Mouse (Mus musculus): ENCODE measurements around the gene Esf1. TPM values are rescaled to one million over a fixed set of nuclear protein-coding genes. Genes with fewer than 3 reads are reported as not detected.
"Not testable (repeated sequence)": the region's sequence is repeated elsewhere in the genome, so short reads cannot be mapped to it uniquely, and the experiment has no call there.

Esf1 gene
- polyA plus RNA-seq, 1 experiment from 2014 or later: 33.9 TPM

DNA sequence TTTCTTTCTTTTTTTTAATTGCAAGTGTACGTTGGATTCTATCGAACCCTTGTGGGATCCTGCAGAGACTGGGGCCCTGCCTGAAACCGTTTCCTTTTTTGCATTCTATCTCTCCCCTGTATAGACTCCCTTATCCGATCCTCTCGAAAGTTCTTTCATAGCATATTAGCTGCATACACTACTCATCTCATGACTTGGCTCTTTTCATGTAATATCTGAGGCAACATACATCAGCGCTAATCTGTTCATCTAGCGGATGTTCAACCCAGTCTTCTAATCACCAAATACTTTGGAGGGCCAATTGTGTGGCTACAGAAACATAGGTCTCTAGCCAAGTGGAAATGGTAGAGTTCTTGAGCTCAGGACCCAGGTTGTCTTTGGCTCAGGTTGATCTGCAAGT is 86.1 kb downstream of the Esf1 start:
- H3K4me3 ChIP-seq: no peak overlapping the region
- no peaks in the 10 kb centered on the region for H3K9me3 ChIP-seq
- 90% methylated on average over 7 of the region's 7 CpGs for WGBS
- no peak overlapping the region for H3K4me2 ChIP-seq (replicated peaks)
- no peaks in the 10 kb centered on the region for H3K27me3 ChIP-seq
- H3K4me1 ChIP-seq: no peaks in the 10 kb centered on the region
- no peak overlapping the region for H3K9ac ChIP-seq
- no peak overlapping the region for H3K27ac ChIP-seq
- no peaks in the 10 kb centered on the region for H3K36me3 ChIP-seq
- no peak for ATAC-seq (ENCODE audit: insufficient number of reproducible peaks, insufficient read depth, low FRiP score, low TSS enrichment)

GRCm38 (mm10) chr2:140080747-140081577 is 89.4 kb downstream of the Esf1 start:
- no peaks in the 10 kb centered on the region; the same call in 1 of the 2 replicates for H3K4me1 ChIP-seq
- no peak overlapping the region for H3K27ac ChIP-seq
- H3K27me3 ChIP-seq: no peaks in the 10 kb centered on the region
- H3K4me2 ChIP-seq (replicated peaks): no peak overlapping the region
- ATAC-seq (ENCODE audit: insufficient number of reproducible peaks, insufficient read depth, low FRiP score, low TSS enrichment): no peak
- no peaks in the 10 kb centered on the region for H3K9me3 ChIP-seq
- no peaks in the 10 kb centered on the region for H3K36me3 ChIP-seq
- 63% methylated on average over 11 of the region's 11 CpGs for WGBS
- H3K9ac ChIP-seq: no peak overlapping the region
- no peak overlapping the region for H3K4me3 ChIP-seq

- not testable (repeated sequence) for H3K36me3 ChIP-seq; ATAC-seq (ENCODE audit: insufficient number of reproducible peaks, insufficient read depth, low FRiP score, low TSS enrichment); H3K9ac ChIP-seq; H3K4me3 ChIP-seq; H3K4me1 ChIP-seq; H3K9me3 ChIP-seq; H3K4me2 ChIP-seq (replicated peaks); H3K27me3 ChIP-seq; H3K27ac ChIP-seq
These were observed 91.1 kb downstream of the Esf1 start for GRCm38 (mm10) chr2:140079284-140079683.

DNA sequence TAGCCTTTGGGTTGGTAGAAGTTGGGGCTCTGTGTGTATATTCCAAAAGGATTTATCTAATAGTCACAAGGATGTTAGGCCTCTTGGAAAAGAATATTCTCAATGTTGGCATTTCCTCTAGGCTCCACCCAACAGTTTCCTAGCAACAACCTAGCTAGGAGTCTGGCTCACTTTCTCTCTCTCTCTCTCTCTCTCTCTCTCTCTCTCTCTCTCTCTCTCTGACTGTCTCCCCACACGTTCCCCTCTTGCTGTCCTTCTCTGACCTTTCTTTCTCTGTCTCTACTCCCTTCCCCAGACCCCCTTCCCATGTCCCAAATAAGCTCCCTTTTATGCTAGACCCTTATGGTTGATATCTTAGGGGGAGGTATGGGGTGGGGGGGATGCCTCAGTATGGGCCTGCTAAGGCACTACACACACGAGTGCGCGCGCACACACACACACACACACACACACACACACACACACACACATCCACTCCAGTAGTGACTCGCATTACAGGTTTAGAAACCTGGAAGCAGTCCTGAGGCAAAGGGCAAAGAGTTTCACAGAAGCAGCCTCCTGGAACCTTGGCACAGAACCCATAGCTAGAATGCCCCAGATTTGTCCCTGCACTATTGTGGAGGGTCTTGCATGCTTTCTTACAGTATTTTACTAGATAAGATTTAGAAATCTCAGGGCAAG is 91.6 kb downstream of the Esf1 start:
- H3K9ac ChIP-seq: no peak overlapping the region
- no peak for ATAC-seq (ENCODE audit: insufficient number of reproducible peaks, insufficient read depth, low FRiP score, low TSS enrichment)
- no peaks in the 10 kb centered on the region; the same call in 1 of the 2 replicates for H3K4me1 ChIP-seq
- no peaks in the 10 kb centered on the region for H3K36me3 ChIP-seq
- H3K9me3 ChIP-seq: no peaks in the 10 kb centered on the region
- no peaks in the 10 kb centered on the region for H3K27me3 ChIP-seq
- H3K4me3 ChIP-seq: no peak overlapping the region
- 63% methylated on average over 6 of the region's 6 CpGs for whole genome bisulfite sequencing
- H3K4me2 ChIP-seq (replicated peaks): no peak overlapping the region
- H3K27ac ChIP-seq: no peak overlapping the region

DNA sequence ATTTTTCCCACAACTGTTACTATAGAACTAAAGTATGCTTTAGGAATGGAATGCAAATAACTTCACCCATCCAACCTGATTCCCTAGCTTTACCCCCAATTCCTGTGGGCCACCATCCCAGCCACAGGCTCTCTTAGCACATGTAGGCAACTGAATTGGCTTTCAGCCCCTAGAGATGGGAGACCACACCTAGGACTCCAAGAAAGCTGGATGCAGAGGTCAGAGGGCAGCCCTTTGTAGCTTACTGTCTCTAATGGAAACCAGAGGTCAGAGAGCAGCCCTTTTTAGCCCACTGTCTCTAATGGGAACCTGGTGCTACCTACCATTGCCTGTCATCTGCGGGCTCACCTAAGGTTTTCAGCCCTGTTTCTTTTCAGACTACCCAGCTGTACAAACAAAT is 92.9 kb downstream of the Esf1 start:
- no peaks in the 10 kb centered on the region for H3K9me3 ChIP-seq
- H3K4me3 ChIP-seq: no peak overlapping the region
- no peaks in the 10 kb centered on the region; the same call in 1 of the 2 replicates for H3K4me1 ChIP-seq
- H3K36me3 ChIP-seq: no peaks in the 10 kb centered on the region
- H3K4me2 ChIP-seq (replicated peaks): no peak overlapping the region
- H3K9ac ChIP-seq: no peak overlapping the region
- H3K27ac ChIP-seq: no peak overlapping the region
- no peak for ATAC-seq (ENCODE audit: insufficient number of reproducible peaks, insufficient read depth, low FRiP score, low TSS enrichment)
- no peaks in the 10 kb centered on the region; the same call in 1 of the 2 replicates for H3K27me3 ChIP-seq
- 17% methylated on average over 1 of the region's 1 CpGs for WGBS

- WGBS: 82% methylated on average over 3 of the region's 3 CpGs
- ATAC-seq (ENCODE audit: insufficient number of reproducible peaks, insufficient read depth, low FRiP score, low TSS enrichment): no peak
- Histone ChIP-seq H3K4me2 (replicated peaks) (no peak overlapping the region), H3K27me3 (no peaks in the 10 kb centered on the region; the same call in 1 of the 2 replicates), H3K36me3 (no peaks in the 10 kb centered on the region), H3K4me3 (no peak overlapping the region), H3K27ac (no peak overlapping the region), H3K4me1 (no peaks in the 10 kb centered on the region; the same call in 1 of the 2 replicates), H3K9ac (no peak overlapping the region), H3K9me3 (no peaks in the 10 kb centered on the region)
These were observed 95.2 kb downstream of the Esf1 start for GRCm38 (mm10) chr2:140075150-140075549.

Other genes starting within 250 kb of the Esf1 start
- 21.9 and 24.7 TPM in 2 replicates for gene Tasp1, start 103.8 kb downstream of the Esf1 start, polyA plus RNA-seq (2016; fragmentation: Nextera tagmentation; extraction: Ambion mirVana)
- gene Gm17374, start 18.5 kb downstream of the Esf1 start, polyA plus RNA-seq (2016; fragmentation: Nextera tagmentation; extraction: Ambion mirVana): not detected in 2 replicates
- 30.8 and 33.5 TPM in 2 replicates for gene Ndufaf5, start 85 bp upstream of the Esf1 start, polyA plus RNA-seq (2016; fragmentation: Nextera tagmentation; extraction: Ambion mirVana)
- gene Sel1l2, start 219.1 kb upstream of the Esf1 start, polyA plus RNA-seq (2016; fragmentation: Nextera tagmentation; extraction: Ambion mirVana): not detected in 2 replicates
- gene Macrod2, start 224.7 kb upstream of the Esf1 start, polyA plus RNA-seq (2016; fragmentation: Nextera tagmentation; extraction: Ambion mirVana): 38.7 and 39.6 TPM in 2 replicates

Measured in embryonic facial prominence, embryonic 12.5 days (tissue).